Mouse (Mus musculus) embryonic facial prominence, embryonic 10.5 days (tissue): ENCODE data around the gene Gria2. TPM values are rescaled to one million over a fixed set of nuclear protein-coding genes. Genes with fewer than 3 reads are reported as not detected.

ENCODE experiments used
- DNase-seq: peaks from one replicate; pipeline ENCODE4 v3.0.0-alpha.2; 2017; ENCODE audit warnings: low spot score
- H3K27ac ChIP-seq: fragments of 300-500 bp; sonication (generic); replicated peaks from 2 replicates; pipeline ENCODE4 v1.5.1; 2016; ENCODE audit warnings: mild to moderate bottlenecking
- H3K27me3 ChIP-seq: fragments of 300-500 bp; sonication (generic); replicated peaks from 2 replicates; pipeline ENCODE4 v1.6.1; 2016; ENCODE audit warnings: low read depth, mild to moderate bottlenecking; ENCODE audit not compliant: poor library complexity, severe bottlenecking
- H3K36me3 ChIP-seq: fragments of 300-500 bp; sonication (generic); replicated peaks from 2 replicates; pipeline ENCODE4 v1.6.1; 2016; ENCODE audit warnings: mild to moderate bottlenecking, moderate library complexity
- H3K4me1 ChIP-seq: fragments of 300-500 bp; sonication (generic); 2 replicates; pipeline ENCODE4 v1.6.1; 2016
- H3K4me3 ChIP-seq: fragments of 300-500 bp; sonication (generic); 2 replicates; pipeline ENCODE4 v1.5.1; 2016; ENCODE audit warnings: mild to moderate bottlenecking, moderate library complexity
- H3K9me3 ChIP-seq: fragments of 300-500 bp; sonication (generic); 2 replicates; pipeline ENCODE4 v1.6.1; 2016; ENCODE audit warnings: mild to moderate bottlenecking
- WGBS: fragments of 180-500 bp; shearing (Covaris S2); methylation state at CpG from one replicate; pipeline ENCODE4 v1.1.7; 2016; 5-methylcytosine and 5-hydroxymethylcytosine counted together
- polyA plus RNA-seq: library from polyadenylated mRNA; unstranded; fragments of >200 nt; fragmentation: Nextera tagmentation; extraction: Ambion mirVana; gene quantifications from 2 replicates; pipeline ENCODE4 v1.2.1, GENCODE M21; 2016

The Gria2 gene
- polyA plus RNA-seq, 1 experiment from 2014 or later: 1.7 TPM

GRCm38 (mm10) chr3:80800995-80801826 lies 1.4 kb downstream of the Gria2 start:
- H3K4me3 ChIP-seq: peak overlapping the region; percentile 64
- DNase-seq: peak; percentile 44
- peaks cover 23% of the 10 kb centered on the region for H3K4me1 ChIP-seq
- peaks cover 56% of the 10 kb centered on the region for H3K27me3 ChIP-seq
- WGBS: 10% methylated on average over 33 of the region's 33 CpGs
- no peaks in the 10 kb centered on the region for H3K36me3 ChIP-seq
- no peaks in the 10 kb centered on the region for H3K9me3 ChIP-seq
- H3K27ac ChIP-seq: peak overlapping the region; percentile 30; the same call in 1 of the 2 replicates

DNA sequence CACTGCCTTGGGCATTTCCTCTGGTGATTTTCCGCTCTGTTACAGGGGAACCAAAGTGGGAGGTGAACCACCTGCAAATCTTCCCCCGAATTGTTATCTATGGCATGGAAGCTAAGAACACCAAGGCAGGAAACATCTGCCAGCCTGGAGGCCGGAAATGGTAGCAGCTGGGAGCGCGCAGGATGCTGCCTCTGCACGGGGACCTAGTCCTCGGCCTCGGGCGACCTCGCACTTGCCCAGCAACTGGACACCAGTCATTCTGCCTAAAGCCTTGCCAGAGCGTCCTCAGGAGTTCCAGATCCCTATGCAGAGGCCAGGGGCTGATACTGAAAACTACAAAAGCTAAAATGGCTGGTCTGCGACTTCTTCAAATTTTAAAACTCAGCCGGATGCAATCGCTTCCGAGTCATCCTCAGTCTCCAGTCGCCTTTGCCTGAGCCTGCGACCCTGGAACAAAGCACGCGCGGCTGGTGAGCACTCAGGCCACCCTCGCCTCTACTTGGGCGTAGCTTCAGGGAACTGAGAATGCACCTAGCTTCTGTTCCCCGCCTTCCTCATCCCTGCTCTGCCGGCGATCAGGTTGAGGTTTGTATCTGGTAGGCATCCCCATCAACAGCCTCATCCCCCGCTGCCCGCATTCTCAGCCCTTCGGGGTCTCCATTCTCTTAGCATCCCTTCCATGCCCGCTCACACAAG lies 2.2 kb downstream of the Gria2 start:
- Histone ChIP-seq H3K27me3 (peaks cover 56% of the 10 kb centered on the region), H3K27ac (peak overlapping the region; percentile 30; the same call in 1 of the 2 replicates)

DNA sequence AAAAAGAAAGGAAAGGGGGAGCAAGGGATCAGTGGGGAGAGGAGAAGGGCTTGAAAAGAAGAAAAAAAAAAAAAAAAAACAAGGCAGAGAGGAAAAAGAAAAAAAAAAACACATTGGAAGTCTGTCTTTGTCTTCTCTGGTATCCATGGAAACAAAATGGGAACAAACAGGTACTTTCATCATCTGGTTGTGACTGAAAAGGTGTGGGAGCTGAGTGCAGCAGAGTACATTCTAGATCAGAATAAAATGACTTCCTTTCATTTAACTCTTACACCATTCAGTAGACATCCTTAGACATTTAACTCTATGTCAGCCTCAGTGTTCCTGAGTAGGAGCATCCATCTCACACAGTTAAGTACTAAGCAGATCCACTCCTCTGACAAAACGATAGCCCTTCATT lies 4.7 kb downstream of the Gria2 start:
- Histone ChIP-seq H3K9me3 (no peaks in the 10 kb centered on the region), H3K36me3 (no peaks in the 10 kb centered on the region), H3K4me3 (no peak overlapping the region), H3K27ac (no peak overlapping the region), H3K4me1 (peaks cover 22% of the 10 kb centered on the region), H3K27me3 (peaks cover 50% of the 10 kb centered on the region)
- DNase-seq: no peak
- WGBS: 76% methylated on average over 1 of the region's 1 CpGs

More for the DNA sequence above, 2.2 kb downstream of the Gria2 start:
- DNase-seq: peak; percentile 60
- 2% methylated on average over 29 of the region's 29 CpGs for WGBS
- H3K4me3 ChIP-seq: peak overlapping the region; percentile 64
- peaks cover 23% of the 10 kb centered on the region for H3K4me1 ChIP-seq
- no peaks in the 10 kb centered on the region for H3K9me3 ChIP-seq
- H3K36me3 ChIP-seq: no peaks in the 10 kb centered on the region

- H3K4me1 ChIP-seq: peaks cover 14% of the 10 kb centered on the region
- no peaks in the 10 kb centered on the region for H3K36me3 ChIP-seq
- no peak for DNase-seq
- H3K27ac ChIP-seq: no peak overlapping the region
- no peak overlapping the region for H3K4me3 ChIP-seq
- no peaks in the 10 kb centered on the region for H3K9me3 ChIP-seq
- peaks cover 39% of the 10 kb centered on the region for H3K27me3 ChIP-seq
These were observed 5.9 kb downstream of the Gria2 start for GRCm38 (mm10) chr3:80796764-80797163.

- H3K27me3 ChIP-seq: peaks cover 24% of the 10 kb centered on the region
- no peak overlapping the region for H3K4me3 ChIP-seq
- H3K36me3 ChIP-seq: no peaks in the 10 kb centered on the region
- no peak for DNase-seq
- H3K27ac ChIP-seq: no peak overlapping the region
- peaks cover 3% of the 10 kb centered on the region for H3K4me1 ChIP-seq
- WGBS: 88% methylated on average over 2 of the region's 2 CpGs
- no peaks in the 10 kb centered on the region for H3K9me3 ChIP-seq
These were observed 7.4 kb downstream of the Gria2 start for GRCm38 (mm10) chr3:80795284-80795683.

DNA sequence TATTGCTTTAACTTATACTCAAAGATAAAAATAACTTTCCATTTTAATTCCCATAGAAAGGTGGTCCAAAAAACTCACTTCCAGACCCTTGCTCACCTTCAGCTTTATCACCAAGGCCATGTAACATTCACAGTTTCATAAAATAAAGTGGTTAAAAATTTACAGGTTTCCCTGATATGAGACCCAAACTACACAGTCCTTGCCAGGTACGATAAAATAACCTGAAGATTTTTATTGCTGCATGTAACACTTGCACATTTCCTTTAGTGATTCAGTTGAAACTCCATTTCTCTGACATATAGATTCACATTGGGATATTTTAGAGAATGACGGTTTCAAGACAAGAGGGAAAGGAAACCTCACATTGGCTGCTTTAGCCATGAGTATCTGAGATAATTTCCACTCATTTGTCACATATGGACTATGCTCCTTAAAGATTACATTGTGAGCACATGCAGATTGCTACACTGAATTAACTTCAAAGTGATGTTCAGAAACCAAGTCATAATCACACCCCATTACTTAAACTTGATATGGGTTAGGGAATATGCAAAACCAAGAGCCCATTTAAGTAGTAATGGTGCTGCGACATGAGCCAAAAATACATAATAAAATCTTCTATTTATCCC lies 15.4 kb downstream of the Gria2 start:
- H3K27me3 ChIP-seq: no peaks in the 10 kb centered on the region
- no peak overlapping the region for H3K4me3 ChIP-seq
- H3K36me3 ChIP-seq: no peaks in the 10 kb centered on the region
- no peaks in the 10 kb centered on the region for H3K9me3 ChIP-seq
- H3K4me1 ChIP-seq: no peaks in the 10 kb centered on the region
- 91% methylated on average over 3 of the region's 3 CpGs for WGBS
- no peak overlapping the region for H3K27ac ChIP-seq
- no peak for DNase-seq

- no peaks in the 10 kb centered on the region for H3K36me3 ChIP-seq
- no peaks in the 10 kb centered on the region for H3K4me1 ChIP-seq
- no peak overlapping the region for H3K27ac ChIP-seq
- no peak for DNase-seq
- no peaks in the 10 kb centered on the region for H3K27me3 ChIP-seq
- no peaks in the 10 kb centered on the region for H3K9me3 ChIP-seq
- no peak overlapping the region for H3K4me3 ChIP-seq
These were observed 21.5 kb downstream of the Gria2 start for GRCm38 (mm10) chr3:80781144-80781530.

DNA sequence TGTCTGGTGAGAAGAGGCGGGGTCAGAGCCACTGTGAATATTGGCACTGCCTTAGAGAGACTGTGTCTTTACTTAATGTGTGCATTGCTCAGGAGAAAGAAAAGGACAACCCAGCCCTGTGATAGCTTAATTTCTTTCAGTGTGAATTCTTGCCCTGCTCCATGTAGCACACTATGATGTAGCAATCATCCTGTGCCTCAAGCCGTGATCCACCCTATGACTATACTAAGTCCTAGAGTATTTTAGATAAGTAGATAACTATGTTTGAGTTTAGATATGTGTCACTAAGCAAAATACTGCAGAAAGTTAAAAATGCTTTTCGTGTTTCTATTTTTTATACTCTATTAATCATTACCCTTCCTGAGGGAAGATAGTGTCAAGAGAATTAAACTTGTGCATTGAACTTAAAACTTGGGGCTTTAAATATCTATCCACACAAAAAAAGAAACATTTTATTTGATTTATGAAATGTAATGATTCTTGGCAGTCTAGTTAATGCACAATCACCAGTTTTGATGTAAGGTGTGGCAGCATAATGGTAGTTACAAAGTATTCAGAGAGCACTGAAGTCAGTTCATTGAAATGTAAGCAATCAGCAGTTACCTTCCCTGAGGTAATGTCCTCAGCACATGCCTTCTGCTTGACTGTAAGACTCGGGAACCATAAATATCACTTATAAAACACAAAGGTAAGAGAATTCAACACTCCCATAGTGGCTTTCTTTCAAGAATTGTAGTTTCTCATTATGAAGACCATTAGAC lies 22.1 kb downstream of the Gria2 start:
- DNase-seq: no peak
- Histone ChIP-seq H3K36me3 (no peaks in the 10 kb centered on the region), H3K4me3 (no peak overlapping the region), H3K4me1 (no peaks in the 10 kb centered on the region), H3K9me3 (no peaks in the 10 kb centered on the region), H3K27me3 (no peaks in the 10 kb centered on the region), H3K27ac (no peak overlapping the region)
- WGBS: 86% methylated on average over 4 of the region's 4 CpGs

DNA sequence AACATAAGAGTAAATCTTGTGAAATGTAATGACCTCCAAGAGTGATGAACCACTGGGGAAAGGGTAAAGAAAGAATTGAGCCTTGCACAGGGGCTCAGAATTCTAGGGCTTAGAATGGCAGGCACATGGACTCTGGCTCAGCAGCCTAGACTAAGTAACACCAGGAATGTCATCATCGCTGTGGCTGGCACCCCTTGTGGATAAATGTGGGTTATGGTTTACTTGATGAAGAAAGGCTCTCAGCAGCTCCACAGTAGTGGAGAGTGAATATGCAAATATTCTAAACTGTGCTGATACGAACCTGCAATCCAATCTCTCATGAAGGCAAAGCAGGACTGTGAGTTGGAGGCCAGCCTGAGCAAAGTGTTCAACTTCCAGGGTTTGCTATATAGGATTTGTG lies 26.0 kb downstream of the Gria2 start:
- no peak for DNase-seq
- H3K4me3 ChIP-seq: no peak overlapping the region
- H3K4me1 ChIP-seq: no peaks in the 10 kb centered on the region
- H3K27ac ChIP-seq: no peak overlapping the region
- 73% methylated on average over 2 of the region's 2 CpGs for WGBS
- H3K36me3 ChIP-seq: no peaks in the 10 kb centered on the region
- H3K9me3 ChIP-seq: no peaks in the 10 kb centered on the region
- no peaks in the 10 kb centered on the region for H3K27me3 ChIP-seq

DNA sequence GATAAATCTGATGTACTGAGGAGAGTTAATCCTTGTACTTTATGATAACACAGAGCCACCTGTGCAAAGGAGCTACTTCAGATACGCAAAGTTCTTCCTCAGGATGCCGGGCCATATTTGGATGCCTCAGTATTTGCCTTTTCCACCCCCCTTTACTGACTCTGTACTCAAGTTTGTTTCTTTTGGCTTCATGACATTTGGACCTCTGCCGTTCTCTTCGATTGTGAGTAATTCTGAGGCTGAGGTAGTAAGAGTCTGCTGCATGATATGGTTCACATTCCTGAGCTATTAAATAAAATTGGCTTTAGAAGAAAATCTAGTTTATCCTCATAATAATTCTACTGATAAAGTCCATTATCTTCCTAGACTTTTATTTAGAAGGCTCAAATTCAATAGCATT lies 26.7 kb downstream of the Gria2 start:
- Histone ChIP-seq H3K27ac (no peak overlapping the region), H3K36me3 (no peaks in the 10 kb centered on the region), H3K4me3 (no peak overlapping the region), H3K4me1 (no peaks in the 10 kb centered on the region), H3K9me3 (no peaks in the 10 kb centered on the region), H3K27me3 (no peaks in the 10 kb centered on the region)
- no peak for DNase-seq
- 91% methylated on average over 4 of the region's 4 CpGs for WGBS

DNA sequence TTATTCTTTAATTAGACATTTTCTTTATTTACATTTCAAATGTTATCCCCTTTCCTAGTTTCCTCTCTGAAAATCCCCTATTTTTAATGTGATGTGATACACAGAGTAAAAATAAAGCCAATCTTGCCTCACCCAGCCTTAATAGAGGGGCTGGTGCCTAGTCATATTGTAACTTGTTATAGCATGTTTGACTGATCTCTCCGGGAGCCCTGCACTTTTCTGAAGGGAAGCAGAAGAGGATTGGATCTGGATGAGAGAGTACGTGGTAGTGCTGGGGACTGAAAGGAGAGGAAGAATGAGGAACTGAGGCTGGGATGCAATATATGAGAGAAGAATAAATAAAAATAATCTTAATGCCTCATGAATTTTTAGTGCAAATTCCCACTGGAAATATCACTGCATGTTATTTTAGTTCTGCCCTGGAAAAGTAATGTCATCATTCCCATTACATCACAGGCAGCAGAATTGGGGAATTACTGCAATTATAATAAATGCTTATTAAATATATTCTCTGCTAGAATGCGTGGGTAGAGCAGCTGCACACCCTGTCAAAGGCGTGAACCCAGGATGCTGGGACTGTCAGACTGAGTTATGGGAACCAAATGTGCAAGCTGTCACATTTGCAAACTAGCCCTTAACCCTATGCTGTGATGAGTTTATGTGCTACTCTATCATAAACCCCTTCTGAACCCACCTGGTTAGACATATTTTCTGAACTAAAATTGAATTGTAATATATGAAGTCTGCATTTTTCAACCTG lies 28.4 kb downstream of the Gria2 start:
- no peak overlapping the region for H3K4me3 ChIP-seq
- H3K27me3 ChIP-seq: no peaks in the 10 kb centered on the region
- no peak overlapping the region for H3K27ac ChIP-seq
- no peak for DNase-seq
- no peaks in the 10 kb centered on the region for H3K4me1 ChIP-seq
- no peaks in the 10 kb centered on the region for H3K9me3 ChIP-seq
- H3K36me3 ChIP-seq: no peaks in the 10 kb centered on the region
- 79% methylated on average over 4 of the region's 4 CpGs for WGBS

GRCm38 (mm10) chr3:80773232-80773631 lies 29.4 kb downstream of the Gria2 start:
- Histone ChIP-seq H3K36me3 (no peaks in the 10 kb centered on the region), H3K9me3 (no peaks in the 10 kb centered on the region), H3K4me3 (no peak overlapping the region), H3K27me3 (no peaks in the 10 kb centered on the region), H3K27ac (no peak overlapping the region), H3K4me1 (no peaks in the 10 kb centered on the region)
- no peak for DNase-seq
- WGBS: 90% methylated on average over 4 of the region's 4 CpGs
